Mouse (Mus musculus) B cell, adult 67 days (primary cell): Measurements from ENCODE around the gene Man2c1. TPM values are rescaled to one million over a fixed set of nuclear protein-coding genes. Genes with fewer than 3 reads are reported as not detected.

Experiments used
- total RNA-seq, 2 experiments: library from RNA; stranded (reverse); gene quantifications; 4 replicates each; pipeline ENCODE4 v1.2.4; 2023

Gene Man2c1
- 100 to 1,000 TPM; 112 to 135 TPM for total RNA-seq

DNA sequence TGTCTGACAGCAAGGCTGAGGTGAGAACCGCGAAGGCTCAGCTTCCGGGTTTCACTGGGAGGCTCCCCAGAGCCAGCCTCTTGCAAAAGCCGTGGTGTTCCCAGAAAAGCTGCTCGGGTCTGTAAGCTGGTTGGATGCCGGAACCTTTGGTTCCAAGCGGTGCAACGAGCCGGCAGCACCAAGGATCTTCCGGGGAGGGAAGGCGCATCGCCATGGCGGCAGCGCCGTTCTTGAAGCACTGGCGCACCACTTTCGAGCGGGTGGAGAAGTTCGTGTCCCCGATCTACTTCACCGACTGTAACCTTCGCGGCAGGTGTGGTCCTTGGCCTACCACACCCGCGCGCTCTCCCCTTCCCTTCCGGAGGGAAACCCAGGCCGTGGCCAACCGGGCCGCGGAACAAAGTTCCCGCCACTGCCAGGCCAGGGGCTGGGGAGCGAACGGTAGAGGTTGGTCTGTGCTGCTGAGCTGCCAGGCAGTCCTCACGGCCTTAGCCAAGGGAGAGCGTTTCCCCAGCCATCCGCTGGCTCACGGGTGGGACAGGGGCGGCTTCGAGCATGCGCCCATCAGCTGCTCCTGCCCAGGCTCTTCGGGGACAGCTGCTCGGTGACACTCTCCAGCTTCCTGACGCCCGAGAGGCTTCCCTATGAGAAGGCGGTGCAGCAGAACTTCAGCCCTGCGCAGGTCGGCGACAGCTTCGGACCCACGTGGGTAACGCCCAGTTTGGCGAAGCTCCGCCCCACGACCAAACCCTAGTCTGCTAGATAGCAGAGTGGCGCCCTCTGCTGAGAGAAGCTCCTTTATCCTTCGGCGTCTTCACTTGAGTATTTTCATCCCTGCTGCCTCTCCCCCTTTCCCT, at the start of gene Man2c1:
TSS of gene Man2c1 (plus strand) at position 114 of the 857 bp plus-strand sequence.

DNA sequence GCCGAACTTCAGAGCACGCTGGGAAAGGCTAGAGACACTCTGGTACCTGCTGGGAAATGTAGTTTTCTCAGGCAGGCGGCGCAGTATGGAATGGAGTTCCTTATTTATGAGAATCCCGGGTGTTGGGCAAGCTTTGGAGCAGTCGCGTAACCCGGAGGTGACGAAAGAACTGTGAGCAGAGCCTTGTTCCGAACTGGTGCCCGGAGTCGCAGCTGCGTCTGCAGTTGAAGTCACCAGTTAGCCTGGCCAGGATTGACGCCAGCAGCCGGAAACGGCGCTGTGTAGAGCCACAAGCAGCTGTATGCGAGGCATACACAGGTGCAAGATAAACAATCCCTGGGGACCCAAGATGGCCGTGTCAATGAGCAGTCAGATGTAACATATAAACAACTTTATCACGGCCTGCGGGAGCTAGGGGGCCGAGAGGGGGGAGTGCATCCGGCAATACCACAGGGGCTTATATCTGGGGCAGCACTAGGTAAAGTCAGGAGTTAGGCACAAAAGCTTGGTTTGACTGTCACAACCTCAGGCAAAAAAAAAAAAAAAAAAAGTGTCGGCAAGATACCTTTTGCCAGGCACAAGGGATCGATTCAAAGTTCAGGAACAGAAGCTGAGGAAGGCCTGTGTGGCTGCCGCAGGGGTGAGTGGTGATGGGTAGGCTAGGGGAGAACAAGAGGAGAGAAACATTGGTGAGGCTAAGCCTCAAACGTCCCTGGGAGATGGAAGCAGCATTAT, 17.8 kb downstream of the Man2c1 start, which contains the start of gene Neil1:
TSS of gene Neil1 (minus strand) at position 162 of the 735 bp plus-strand sequence.

DNA sequence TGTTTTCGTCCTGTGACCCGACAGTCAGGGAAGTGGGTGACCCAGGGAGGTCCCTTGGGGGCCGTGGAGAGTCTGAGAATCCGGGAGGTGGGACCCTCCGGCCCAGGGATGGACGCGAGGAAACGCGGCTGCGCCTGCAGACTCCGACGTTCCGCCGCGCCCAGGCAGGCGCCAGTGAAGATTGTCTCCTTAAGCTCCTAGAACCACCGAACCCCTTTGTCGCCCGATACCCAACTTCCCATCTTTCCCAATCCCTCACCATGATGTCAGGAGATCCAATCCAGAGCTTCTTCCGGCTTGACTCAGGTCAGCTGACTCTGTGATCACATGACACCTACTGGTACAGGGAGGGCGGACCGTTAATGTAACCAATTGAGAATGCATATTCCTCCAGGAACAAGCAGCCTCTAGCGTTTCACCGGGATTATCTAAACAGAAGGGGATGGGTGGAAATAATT, 27.6 kb downstream of the Man2c1 start, which contains the start of gene Commd4:
TSS of gene Commd4 (minus strand) at position 319 of the 458 bp plus-strand sequence.

Other genes starting within 250 kb of the Man2c1 start
- gene Snx33, start 202.3 kb upstream of the Man2c1 start, total RNA-seq, result 10 to 100 TPM; 12.8 to 14.1 TPM
- 10 to 100 TPM; 73.8 to 76.2 TPM for gene Imp3, start 193.2 kb upstream of the Man2c1 start, total RNA-seq
- gene Snupn, start 179.8 kb upstream of the Man2c1 start, total RNA-seq, result 10 to 100 TPM in 1 of 2 experiments, 1 to 10 TPM in 1; 9.5 to 12.5 TPM
- gene Ptpn9, start 135.8 kb upstream of the Man2c1 start, total RNA-seq, result 10 to 100 TPM; 15.1 to 16.6 TPM
- 100 to 1,000 TPM; 145 to 149 TPM for gene Sin3a, start 58.6 kb upstream of the Man2c1 start, total RNA-seq
- gene Neil1, start 17.6 kb downstream of the Man2c1 start, total RNA-seq, result 10 to 100 TPM; 45.6 to 58.4 TPM
- gene Commd4, start 27.6 kb downstream of the Man2c1 start, total RNA-seq, result 100 to 1,000 TPM; 120 to 122 TPM
- not detected for gene Trcg1, start 105.9 kb downstream of the Man2c1 start, total RNA-seq
- 100 to 1,000 TPM; 158 to 164 TPM for gene 1700017B05Rik, start 131.9 kb downstream of the Man2c1 start, total RNA-seq